Mouse (Mus musculus): ENCODE measurements around the gene Ror1. TPM values are rescaled to one million over a fixed set of nuclear protein-coding genes. Genes with fewer than 3 reads are reported as not detected.

Gene Ror1
- total RNA-seq (2021): 1 to 10 TPM; 4.4 to 5.2 TPM

- DNase-seq: peak; percentile 91 to 92
- intact Hi-C loops (cut with DNase I): loop anchor here (1.0 to 10.0 kb wide), 6 partner anchors 65 to 437 kb away; no protein-coding TSS in a partner anchor
Measured at GRCm38 (mm10) chr4:100095685-100096595, at the start of gene Ror1. Gene Ror1, plus strand, starts transcription at chr4:100095791.

GRCm38 (mm10) chr4:100047066-100047465 lies 48.5 kb upstream of the Ror1 start:
- intact Hi-C loops (cut with DNase I): no loop called here
- no peak for DNase-seq

GRCm38 (mm10) chr4:100048351-100048950 lies 47.1 kb upstream of the Ror1 start:
- peak in 1 of 2 experiments; percentile 19 for DNase-seq
- intact Hi-C loops (cut with DNase I): no loop called here

GRCm38 (mm10) chr4:100051767-100052166 lies 43.8 kb upstream of the Ror1 start:
- intact Hi-C loops (cut with DNase I): no loop called here
- DNase-seq: no peak

- intact Hi-C loops (cut with DNase I): no loop called here
- DNase-seq: no peak
Measured at GRCm38 (mm10) chr4:100052258-100052657, 43.3 kb upstream of the Ror1 start.

GRCm38 (mm10) chr4:100056046-100056445 lies 39.5 kb upstream of the Ror1 start:
- intact Hi-C loops (cut with DNase I): no loop called here
- peak; percentile 28 to 35 for DNase-seq

GRCm38 (mm10) chr4:100056446-100056845 lies 39.1 kb upstream of the Ror1 start:
- DNase-seq: peak in 1 of 2 experiments; percentile 31
- intact Hi-C loops (cut with DNase I): no loop called here

- intact Hi-C loops (cut with DNase I): no loop called here
- DNase-seq: no peak
Measured at GRCm38 (mm10) chr4:100057381-100057780, 38.2 kb upstream of the Ror1 start.

GRCm38 (mm10) chr4:100058631-100059030 lies 37.0 kb upstream of the Ror1 start:
- no peak for DNase-seq
- intact Hi-C loops (cut with DNase I): no loop called here

GRCm38 (mm10) chr4:100059811-100060210 lies 35.8 kb upstream of the Ror1 start:
- intact Hi-C loops (cut with DNase I): no loop called here
- DNase-seq: no peak

GRCm38 (mm10) chr4:100061396-100062066 lies 34.1 kb upstream of the Ror1 start:
- intact Hi-C loops (cut with DNase I): no loop called here
- DNase-seq: no peak

GRCm38 (mm10) chr4:100065686-100066085 lies 29.9 kb upstream of the Ror1 start:
- intact Hi-C loops (cut with DNase I): no loop called here
- DNase-seq: no peak

GRCm38 (mm10) chr4:100070101-100070500 lies 25.5 kb upstream of the Ror1 start:
- intact Hi-C loops (cut with DNase I): no loop called here
- DNase-seq: no peak

GRCm38 (mm10) chr4:100096596-100097181 lies 1.1 kb downstream of the Ror1 start:
- peak in 1 of 2 experiments; percentile 24 for DNase-seq
- intact Hi-C loops (cut with DNase I): loop anchor here (5.0 to 10.0 kb wide), 3 partner anchors 91 to 152 kb away; no protein-coding TSS in a partner anchor

GRCm38 (mm10) chr4:100097364-100097979 lies 1.9 kb downstream of the Ror1 start:
- intact Hi-C loops (cut with DNase I): loop anchor here (5.0 to 10.0 kb wide), 3 partner anchors 90 to 153 kb away; no protein-coding TSS in a partner anchor

GRCm38 (mm10) chr4:100101066-100101820 lies 5.7 kb downstream of the Ror1 start:
- no peak for DNase-seq
- intact Hi-C loops (cut with DNase I): no loop called here

More at GRCm38 (mm10) chr4:100097364-100097979, 1.9 kb downstream of the Ror1 start:
- no peak for DNase-seq

- intact Hi-C loops (cut with DNase I): no loop called here
- no peak for DNase-seq
Measured at GRCm38 (mm10) chr4:100101844-100102243, 6.3 kb downstream of the Ror1 start.

- intact Hi-C loops (cut with DNase I): no loop called here
Measured at GRCm38 (mm10) chr4:100104241-100104640, 8.7 kb downstream of the Ror1 start.

GRCm38 (mm10) chr4:100107593-100107992 lies 12.0 kb downstream of the Ror1 start:
- intact Hi-C loops (cut with DNase I): no loop called here
- DNase-seq: no peak

More at GRCm38 (mm10) chr4:100104241-100104640, 8.7 kb downstream of the Ror1 start:
- DNase-seq: no peak
